Mouse (Mus musculus): ENCODE measurements around the gene Gm20388. TPM values are rescaled to one million over a fixed set of nuclear protein-coding genes. Genes with fewer than 3 reads are reported as not detected.
A peak's percentile ranks its signal among the peaks of the same experiment; 100 is the strongest.

Gm20388 gene
- polyA plus RNA-seq, 1 experiment from 2014 or later = 1.4 TPM

- no peak for ATAC-seq (ENCODE audit: low read depth)
- Histone ChIP-seq H3K4me3 (ENCODE audit: low read depth, low read length) (no peak overlapping the region), H3K36me3 (ENCODE audit: control insufficient read depth, insufficient read depth) (peaks cover 13% of the 10 kb centered on the region), H3K4me1 (ENCODE audit: control insufficient read depth, low read depth, low read length) (peaks cover 12% of the 10 kb centered on the region), H3K9me3 (replicated peaks; ENCODE audit: control insufficient read depth, low read length) (no peaks in the 10 kb centered on the region), H3K9ac (ENCODE audit: low read depth, low read length) (no peak overlapping the region), H3K27ac (ENCODE audit: low read length) (no peak overlapping the region), H3K4me2 (ENCODE audit: low read depth, low read length) (no peak overlapping the region), H3K27me3 (ENCODE audit: control insufficient read depth, insufficient read depth, low read depth, low read length) (no peaks in the 10 kb centered on the region)
- WGBS (ENCODE audit: insufficient replicate concordance) = 50% methylated on average over 17 of the region's 17 CpGs
Measured at GRCm38 (mm10) chr8:121104049-121104818, 1193.6 kb downstream of the Gm20388 start.

- Histone ChIP-seq H3K4me2 (ENCODE audit: low read depth, low read length) (peak within 1 kb of the TSS; percentile 84), H3K9me3 (replicated peaks; ENCODE audit: control insufficient read depth, low read length) (no peaks in the 10 kb centered on the region), H3K27ac (ENCODE audit: low read length) (peak within 1 kb of the TSS; percentile 53; the same call in 1 of the 2 replicates), H3K4me3 (ENCODE audit: low read depth, low read length) (peak within 1 kb of the TSS; percentile 87), H3K36me3 (ENCODE audit: control insufficient read depth, insufficient read depth) (0 out of 2 replicates have a peak, but pooled peaks cover under 1% of the 10 kb centered on the region), H3K9ac (ENCODE audit: low read depth, low read length) (peak within 1 kb of the TSS; percentile 82), H3K4me1 (ENCODE audit: control insufficient read depth, low read depth, low read length) (peaks cover 12% of the 10 kb centered on the region), H3K27me3 (ENCODE audit: control insufficient read depth, insufficient read depth, low read depth, low read length) (no peaks in the 10 kb centered on the region; the same call in 1 of the 2 replicates)
- ATAC-seq (ENCODE audit: low read depth) = peak; percentile 96
- 1% methylated on average over 75 of the region's 75 CpGs for WGBS (ENCODE audit: insufficient replicate concordance)
Measured at GRCm38 (mm10) chr8:121107668-121108656, 1197.3 kb downstream of the Gm20388 start, which contains the start of gene Mthfsd. Mthfsd (minus strand) TSS chr8:121108392.

- Histone ChIP-seq H3K27me3 (ENCODE audit: control insufficient read depth, insufficient read depth, low read depth, low read length) (peaks cover 3% of the 10 kb centered on the region), H3K27ac (ENCODE audit: low read length) (no peak overlapping the region), H3K9me3 (replicated peaks; ENCODE audit: control insufficient read depth, low read length) (no peaks in the 10 kb centered on the region), H3K4me3 (ENCODE audit: low read depth, low read length) (peak overlapping the region; percentile 87), H3K9ac (ENCODE audit: low read depth, low read length) (peak overlapping the region; percentile 82), H3K4me2 (ENCODE audit: low read depth, low read length) (peak overlapping the region; percentile 84), H3K4me1 (ENCODE audit: control insufficient read depth, low read depth, low read length) (peaks cover 12% of the 10 kb centered on the region), H3K36me3 (ENCODE audit: control insufficient read depth, insufficient read depth) (no peaks in the 10 kb centered on the region)
- 6% methylated on average over 5 of the region's 5 CpGs for WGBS (ENCODE audit: insufficient replicate concordance)
- no peak for ATAC-seq (ENCODE audit: low read depth)
Measured at GRCm38 (mm10) chr8:121108657-121109056, 1198.0 kb downstream of the Gm20388 start.

- no peak overlapping the region for H3K9ac ChIP-seq (ENCODE audit: low read depth, low read length)
- peaks cover 12% of the 10 kb centered on the region for H3K4me1 ChIP-seq (ENCODE audit: control insufficient read depth, low read depth, low read length)
- H3K4me3 ChIP-seq (ENCODE audit: low read depth, low read length) = no peak overlapping the region
- peaks cover 30% of the 10 kb centered on the region for H3K27me3 ChIP-seq (ENCODE audit: control insufficient read depth, insufficient read depth, low read depth, low read length)
- H3K4me2 ChIP-seq (ENCODE audit: low read depth, low read length) = no peak overlapping the region
- H3K36me3 ChIP-seq (ENCODE audit: control insufficient read depth, insufficient read depth) = no peaks in the 10 kb centered on the region
- no peak overlapping the region for H3K27ac ChIP-seq (ENCODE audit: low read length)
- H3K9me3 ChIP-seq (replicated peaks; ENCODE audit: control insufficient read depth, low read length) = no peaks in the 10 kb centered on the region
- no peak for ATAC-seq (ENCODE audit: low read depth)
- WGBS (ENCODE audit: insufficient replicate concordance) = 19% methylated on average over 7 of the region's 7 CpGs
Measured at GRCm38 (mm10) chr8:121111145-121111907, 1200.7 kb downstream of the Gm20388 start.

- Histone ChIP-seq H3K27me3 (ENCODE audit: control insufficient read depth, insufficient read depth, low read depth, low read length) (peaks cover 50% of the 10 kb centered on the region), H3K4me2 (ENCODE audit: low read depth, low read length) (no peak overlapping the region), H3K4me1 (ENCODE audit: control insufficient read depth, low read depth, low read length) (peaks cover 3% of the 10 kb centered on the region), H3K36me3 (ENCODE audit: control insufficient read depth, insufficient read depth) (no peaks in the 10 kb centered on the region), H3K4me3 (ENCODE audit: low read depth, low read length) (no peak overlapping the region), H3K9me3 (replicated peaks; ENCODE audit: control insufficient read depth, low read length) (no peaks in the 10 kb centered on the region), H3K27ac (ENCODE audit: low read length) (no peak overlapping the region), H3K9ac (ENCODE audit: low read depth, low read length) (no peak overlapping the region)
- ATAC-seq (ENCODE audit: low read depth) = peak; percentile 38
- under 1% methylated on average over 21 of the region's 21 CpGs for WGBS (ENCODE audit: insufficient replicate concordance)
Measured at GRCm38 (mm10) chr8:121113261-121113660, 1202.6 kb downstream of the Gm20388 start.

GRCm38 (mm10) chr8:121115136-121115535, 1204.5 kb downstream of the Gm20388 start:
- ATAC-seq (ENCODE audit: low read depth) = no peak
- Histone ChIP-seq H3K9me3 (replicated peaks; ENCODE audit: control insufficient read depth, low read length) (no peaks in the 10 kb centered on the region), H3K4me2 (ENCODE audit: low read depth, low read length) (no peak overlapping the region), H3K4me3 (ENCODE audit: low read depth, low read length) (no peak overlapping the region), H3K27ac (ENCODE audit: low read length) (no peak overlapping the region), H3K36me3 (ENCODE audit: control insufficient read depth, insufficient read depth) (no peaks in the 10 kb centered on the region), H3K4me1 (ENCODE audit: control insufficient read depth, low read depth, low read length) (no peaks in the 10 kb centered on the region; the same call in 1 of the 2 replicates), H3K27me3 (ENCODE audit: control insufficient read depth, insufficient read depth, low read depth, low read length) (peaks cover 68% of the 10 kb centered on the region), H3K9ac (ENCODE audit: low read depth, low read length) (no peak overlapping the region)
- WGBS (ENCODE audit: insufficient replicate concordance) = 2% methylated on average over 25 of the region's 25 CpGs

- WGBS (ENCODE audit: insufficient replicate concordance) = 2% methylated on average over 25 of the region's 25 CpGs
Measured at GRCm38 (mm10) chr8:121115948-121116347, 1205.3 kb downstream of the Gm20388 start, which contains the start of gene Foxc2. Foxc2 (plus strand) TSS chr8:121116171.

GRCm38 (mm10) chr8:121116591-121117185, 1206.0 kb downstream of the Gm20388 start:
- no peak for ATAC-seq (ENCODE audit: low read depth)
- Histone ChIP-seq H3K9ac (ENCODE audit: low read depth, low read length) (no peak overlapping the region), H3K9me3 (replicated peaks; ENCODE audit: control insufficient read depth, low read length) (no peaks in the 10 kb centered on the region), H3K27me3 (ENCODE audit: control insufficient read depth, insufficient read depth, low read depth, low read length) (peaks cover 84% of the 10 kb centered on the region), H3K4me1 (ENCODE audit: control insufficient read depth, low read depth, low read length) (no peaks in the 10 kb centered on the region; the same call in 1 of the 2 replicates), H3K36me3 (ENCODE audit: control insufficient read depth, insufficient read depth) (no peaks in the 10 kb centered on the region), H3K4me2 (ENCODE audit: low read depth, low read length) (peak overlapping the region; percentile 57), H3K27ac (ENCODE audit: low read length) (no peak overlapping the region), H3K4me3 (ENCODE audit: low read depth, low read length) (peak overlapping the region; percentile 52)
- WGBS (ENCODE audit: insufficient replicate concordance) = 1% methylated on average over 55 of the region's 55 CpGs

More at GRCm38 (mm10) chr8:121115948-121116347, 1205.3 kb downstream of the Gm20388 start, which contains the start of gene Foxc2:
- peaks cover 76% of the 10 kb centered on the region for H3K27me3 ChIP-seq (ENCODE audit: control insufficient read depth, insufficient read depth, low read depth, low read length)
- H3K27ac ChIP-seq (ENCODE audit: low read length) = no peak within 1 kb of the TSS
- no peak within 1 kb of the TSS for H3K9ac ChIP-seq (ENCODE audit: low read depth, low read length)
- H3K4me1 ChIP-seq (ENCODE audit: control insufficient read depth, low read depth, low read length) = no peaks in the 10 kb centered on the region; the same call in 1 of the 2 replicates
- H3K9me3 ChIP-seq (replicated peaks; ENCODE audit: control insufficient read depth, low read length) = no peaks in the 10 kb centered on the region
- peak; percentile 47; the same call in 1 of the 2 replicates for ATAC-seq (ENCODE audit: low read depth)
- H3K36me3 ChIP-seq (ENCODE audit: control insufficient read depth, insufficient read depth) = no peaks in the 10 kb centered on the region
- H3K4me3 ChIP-seq (ENCODE audit: low read depth, low read length) = peak within 1 kb of the TSS; percentile 52
- peak within 1 kb of the TSS; percentile 57 for H3K4me2 ChIP-seq (ENCODE audit: low read depth, low read length)

Measured in liver, embryonic 16.5 days (tissue).